ENCODE assay signal across 1 mouse cellular context in the genomic region with DNA sequence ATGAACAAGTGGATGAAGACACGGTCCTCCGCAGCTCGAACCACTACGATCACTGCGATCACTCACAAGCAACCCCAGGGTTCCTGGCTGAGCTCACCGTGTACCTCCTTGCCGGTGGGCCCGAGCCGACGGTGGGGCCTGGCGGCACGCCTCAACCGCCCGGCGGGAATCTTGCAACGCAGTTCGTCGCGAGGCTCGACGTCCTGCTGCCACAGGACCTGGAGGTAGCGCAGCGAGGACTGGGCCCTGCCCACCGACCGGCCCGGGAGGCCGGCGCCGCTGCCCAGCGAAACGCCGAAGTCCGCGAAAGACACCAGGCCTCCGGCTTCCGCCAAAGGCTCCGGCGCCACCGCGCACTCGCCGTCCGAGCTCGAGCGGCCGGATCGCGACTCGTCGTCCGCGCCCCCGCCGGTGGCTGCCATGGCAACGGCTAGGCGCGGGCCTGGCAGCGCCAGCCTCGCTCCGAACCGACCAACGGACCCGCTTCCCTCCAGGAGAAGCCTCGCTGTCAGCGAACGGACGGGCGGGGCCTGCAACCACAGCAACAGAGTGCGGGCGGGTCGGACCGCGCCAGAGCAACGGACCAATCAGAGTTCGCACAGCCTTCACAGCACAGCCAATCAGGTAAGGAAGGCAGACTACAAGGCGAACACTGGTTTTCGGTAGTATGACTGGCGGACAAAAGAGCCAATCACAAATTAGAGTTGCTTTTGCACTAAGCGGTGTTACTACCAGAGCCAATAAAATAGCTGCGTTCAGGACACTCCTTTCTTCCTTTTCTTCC.
TF ChIP-seq lines count a peak whose summit lies in the region.

A gene (minus strand): TSS at position 518 of the 784 bp plus-strand sequence.

TF ChIP-seq in CH12.LX, 34 proteins besides CTCF, POLR2A, EP300 and RAD21 (continued from another document):
- TF ChIP-seq PAX5 (IDR thresholded peaks at IDR 0.05; ENCODE audit: low read length) (no peak), MAFK (IDR thresholded peaks at IDR 0.05; ENCODE audit: insufficient replicate concordance, low read length) (no peak), NRF1 (IDR thresholded peaks at IDR 0.05; ENCODE audit: low read depth, low read length) (peak; percentile 60), ZNF384 (IDR thresholded peaks at IDR 0.05; ENCODE audit: low read depth, low read length) (no peak), MEF2A (IDR thresholded peaks at IDR 0.05; ENCODE audit: borderline replicate concordance, low read depth, low read length) (no peak), TBP (conservative IDR thresholded peaks at IDR 0.05; ENCODE audit: low read depth, low read length) (peak; percentile 83), ZMIZ1 (IDR thresholded peaks at IDR 0.05; ENCODE audit: low read depth, low read length) (no peak), E2F4 (IDR thresholded peaks at IDR 0.05; ENCODE audit: insufficient replicate concordance, low read depth, low read length) (no peak), MAZ (IDR thresholded peaks at IDR 0.05; ENCODE audit: low read depth, low read length) (peak; percentile 64; the same call in 1 of the 2 replicates), JUND (conservative IDR thresholded peaks at IDR 0.05; ENCODE audit: low read depth, low read length) (no peak), RCOR1 (conservative IDR thresholded peaks at IDR 0.05; ENCODE audit: low read depth, low read length) (no peak), USF1 (IDR thresholded peaks at IDR 0.05; ENCODE audit: low read depth, low read length) (no peak), KAT2A (IDR thresholded peaks at IDR 0.05; ENCODE audit: insufficient replicate concordance, low read length) (0 out of 2 replicates have a peak, but pooled peaks have one; percentile 77), TCF12 (IDR thresholded peaks at IDR 0.05; ENCODE audit: low read depth, low read length) (peak; percentile 41; the same call in 1 of the 2 replicates), BHLHE40 (IDR thresholded peaks at IDR 0.05; ENCODE audit: low read depth, low read length) (no peak), GABPA (IDR thresholded peaks at IDR 0.05; ENCODE audit: insufficient replicate concordance, low read depth, low read length) (no peak), ZKSCAN1 (IDR thresholded peaks at IDR 0.05; ENCODE audit: borderline replicate concordance, low read depth, low read length) (no peak), IRF4 (IDR thresholded peaks at IDR 0.05; ENCODE audit: low read depth, low read length) (no peak), NELFE (IDR thresholded peaks at IDR 0.05; ENCODE audit: low read depth, low read length) (peak; percentile 58; the same call in 1 of the 2 replicates), CHD2 (IDR thresholded peaks at IDR 0.05; ENCODE audit: low read length) (peak; percentile 98), ELF1 (IDR thresholded peaks at IDR 0.05; ENCODE audit: low read depth, low read length) (peak; percentile 67; the same call in 1 of the 2 replicates)
TF ChIP-seq in CH12.LX: peak in this region for 12.
